Mouse (Mus musculus) midbrain, embryonic 14.5 days (tissue): Measurements from ENCODE around the gene Numa1. TPM values are rescaled to one million over a fixed set of nuclear protein-coding genes. Genes with fewer than 3 reads are reported as not detected.

Experiments used
- ATAC-seq: fragments of 200-750 bp; cut with Nextera tagmentation; 2 replicates; pipeline ENCODE4 v1.8.0; 2017; ENCODE audit warnings: moderate number of reproducible peaks, moderate library complexity; ENCODE audit not compliant: low FRiP score, low TSS enrichment
- DNase-seq: peaks from one replicate; pipeline ENCODE4 v3.0.0-alpha.2; 2015
- H3K27ac ChIP-seq: fragments of 300-500 bp; sonication (generic); replicated peaks from 2 replicates; pipeline ENCODE4 v1.5.1; 2014; ENCODE audit warnings: mild to moderate bottlenecking, low read depth, low read length, moderate library complexity
- H3K27me3 ChIP-seq: fragments of 300-500 bp; sonication (generic); 2 replicates; pipeline ENCODE4 v1.6.1; 2014; ENCODE audit warnings: low read length, control low read depth, mixed read lengths; ENCODE audit not compliant: control insufficient read depth, insufficient read depth
- H3K36me3 ChIP-seq: fragments of 300-500 bp; sonication (generic); 2 replicates; pipeline ENCODE4 v1.6.1; 2014; ENCODE audit warnings: low read length, control low read depth; ENCODE audit not compliant: control insufficient read depth, insufficient read depth
- H3K4me1 ChIP-seq: fragments of 300-500 bp; sonication (generic); 2 replicates; pipeline ENCODE4 v1.6.1; 2014; ENCODE audit warnings: mild to moderate bottlenecking, antibody characterized with exemption, low read length, control low read depth; ENCODE audit not compliant: control insufficient read depth, insufficient read depth
- H3K4me2 ChIP-seq: fragments of 300-500 bp; sonication (generic); 2 replicates; pipeline ENCODE4 v1.6.1; 2014; ENCODE audit warnings: mild to moderate bottlenecking, low read length, moderate library complexity
- H3K4me3 ChIP-seq: fragments of 300-500 bp; sonication (generic); replicated peaks from 2 replicates; pipeline ENCODE4 v1.5.1; 2014; ENCODE audit warnings: low read depth, low read length
- H3K9ac ChIP-seq: fragments of 300-500 bp; sonication (generic); replicated peaks from 2 replicates; pipeline ENCODE4 v1.6.1; 2014; ENCODE audit warnings: mild to moderate bottlenecking, low read length, moderate library complexity
- H3K9me3 ChIP-seq: fragments of 300-500 bp; sonication (generic); 2 replicates; pipeline ENCODE4 v1.6.1; 2016; ENCODE audit warnings: low read length, control low read depth, mixed read lengths; ENCODE audit not compliant: control insufficient read depth
- WGBS: fragments of 180-500 bp; shearing (Covaris S2); extraction: QIAGEN DNeasy Blood & Tissue Kit; methylation state at CpG from one replicate; pipeline ENCODE4 v1.1.7; 2014; 5-methylcytosine and 5-hydroxymethylcytosine counted together
- polyA plus RNA-seq: library from polyadenylated mRNA; unstranded; fragments of >200 nt; fragmentation: Nextera tagmentation; extraction: Ambion mirVana; gene quantifications from 2 replicates; pipeline ENCODE4 v1.2.1, GENCODE M21; 2014

The Numa1 gene
- polyA plus RNA-seq, 1 experiment from 2014 or later: 73.6 TPM

DNA sequence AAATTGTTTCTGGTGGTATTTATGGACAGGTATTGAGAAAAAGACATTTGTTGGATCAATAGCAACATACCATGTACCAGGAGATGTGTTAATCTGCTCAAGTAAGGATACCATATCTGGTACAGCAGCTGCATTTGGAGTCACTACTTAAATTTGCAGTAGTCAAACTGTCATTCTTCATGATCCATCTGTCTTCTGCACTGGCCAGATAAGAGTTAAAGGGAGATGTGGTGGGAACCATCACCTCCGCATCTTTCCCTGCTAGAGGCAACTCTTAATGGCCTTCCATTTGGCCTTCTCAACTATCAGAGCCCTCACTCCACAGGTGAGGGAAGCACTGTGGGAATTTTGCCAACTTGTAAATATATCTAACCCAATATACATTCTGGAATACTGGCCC lies 72.6 kb downstream of the Numa1 start:
- Histone ChIP-seq H3K9ac (no peak overlapping the region), H3K9me3 (no peaks in the 10 kb centered on the region), H3K4me2 (no peak overlapping the region), H3K4me1 (no peaks in the 10 kb centered on the region), H3K36me3 (peaks cover 99% of the 10 kb centered on the region), H3K27me3 (no peaks in the 10 kb centered on the region), H3K4me3 (no peak overlapping the region), H3K27ac (no peak overlapping the region)
- DNase-seq: no peak
- 91% methylated on average over 1 of the region's 1 CpGs for WGBS
- no peak for ATAC-seq

DNA sequence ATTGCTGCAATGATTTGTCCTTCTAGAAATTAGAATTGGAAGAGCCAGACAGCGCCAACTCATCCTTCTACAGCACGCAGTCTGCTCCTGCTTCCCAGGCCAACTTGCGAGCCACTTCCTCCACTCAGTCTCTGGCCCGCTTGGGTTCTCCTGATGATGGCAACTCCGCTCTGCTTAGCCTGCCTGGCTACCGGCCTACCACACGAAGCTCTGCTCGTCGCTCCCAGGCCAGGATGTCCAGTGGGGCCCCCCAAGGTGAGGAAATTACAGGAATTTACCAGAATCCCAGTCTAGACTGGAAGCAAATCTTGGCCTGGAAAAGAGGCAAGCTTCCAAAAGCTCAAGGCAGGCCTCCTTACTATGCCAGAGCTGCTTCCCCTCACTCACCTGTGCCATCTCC lies 77.9 kb downstream of the Numa1 start:
- Histone ChIP-seq H3K27ac (no peak overlapping the region), H3K9me3 (no peaks in the 10 kb centered on the region), H3K4me2 (no peak overlapping the region), H3K9ac (no peak overlapping the region), H3K4me1 (no peaks in the 10 kb centered on the region), H3K4me3 (no peak overlapping the region), H3K27me3 (no peaks in the 10 kb centered on the region), H3K36me3 (peaks cover 99% of the 10 kb centered on the region)
- DNase-seq (no peak), ATAC-seq (no peak)
- WGBS: 92% methylated on average over 9 of the region's 9 CpGs

- H3K4me2 ChIP-seq: no peak overlapping the region
- H3K4me1 ChIP-seq: no peaks in the 10 kb centered on the region
- 87% methylated on average over 8 of the region's 8 CpGs for WGBS
- no peak overlapping the region for H3K27ac ChIP-seq
- no peak overlapping the region for H3K9ac ChIP-seq
- H3K36me3 ChIP-seq: peaks cover 98% of the 10 kb centered on the region
- ATAC-seq: no peak
- no peak overlapping the region for H3K4me3 ChIP-seq
- no peak for DNase-seq
- no peaks in the 10 kb centered on the region for H3K9me3 ChIP-seq
- no peaks in the 10 kb centered on the region for H3K27me3 ChIP-seq
Observed at GRCm38 (mm10) chr7:102013416-102013815, 79.5 kb downstream of the Numa1 start.

DNA sequence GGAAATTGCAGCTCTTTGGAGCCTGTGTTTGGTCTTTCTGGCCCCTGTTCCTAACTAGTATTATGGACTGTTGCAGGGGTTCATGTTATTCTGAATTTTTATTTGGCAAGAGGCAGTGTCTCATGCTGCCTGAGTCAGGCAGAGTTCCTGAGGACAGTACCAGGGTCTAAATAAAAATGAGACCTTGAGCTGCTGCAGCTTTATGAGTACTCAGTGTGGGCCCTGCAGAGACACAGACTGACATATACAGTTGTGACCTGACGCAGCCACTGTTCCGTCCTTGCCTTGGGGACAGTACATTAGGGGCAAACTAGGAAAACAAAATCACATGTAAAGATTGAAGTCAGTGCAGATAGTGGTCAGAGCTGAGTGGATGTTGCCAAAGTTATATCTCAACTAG lies 81.1 kb downstream of the Numa1 start:
- Histone ChIP-seq H3K36me3 (peaks cover 97% of the 10 kb centered on the region), H3K4me1 (no peaks in the 10 kb centered on the region), H3K27ac (no peak overlapping the region), H3K4me2 (no peak overlapping the region), H3K4me3 (no peak overlapping the region), H3K9ac (no peak overlapping the region), H3K27me3 (no peaks in the 10 kb centered on the region), H3K9me3 (no peaks in the 10 kb centered on the region)
- 89% methylated on average over 2 of the region's 2 CpGs for WGBS
- DNase-seq (no peak), ATAC-seq (no peak)

DNA sequence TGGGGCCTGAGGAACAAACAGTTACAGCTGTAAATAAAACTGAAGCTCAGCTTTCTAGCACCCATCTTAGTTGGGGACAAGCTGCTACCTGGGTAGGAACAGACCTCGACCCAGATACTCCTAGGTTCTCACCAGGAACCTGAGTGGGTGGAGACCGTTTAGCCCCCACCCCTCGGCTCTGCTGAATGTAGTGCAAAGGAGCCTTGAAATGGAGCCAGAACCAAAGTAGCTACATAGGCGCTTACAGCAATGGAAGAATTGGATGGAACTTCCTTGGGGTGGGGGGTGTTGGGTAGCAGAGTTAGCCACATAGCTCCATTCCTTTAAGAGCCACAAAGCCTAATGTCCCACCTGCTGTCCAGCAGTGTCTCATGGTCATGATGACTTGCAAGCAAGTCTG lies 83.0 kb downstream of the Numa1 start:
- H3K27me3 ChIP-seq: no peaks in the 10 kb centered on the region
- H3K4me2 ChIP-seq: no peak overlapping the region
- H3K9ac ChIP-seq: no peak overlapping the region
- no peak overlapping the region for H3K27ac ChIP-seq
- ATAC-seq (no peak), DNase-seq (no peak)
- H3K9me3 ChIP-seq: no peaks in the 10 kb centered on the region
- peaks cover 91% of the 10 kb centered on the region for H3K36me3 ChIP-seq
- no peak overlapping the region for H3K4me3 ChIP-seq
- WGBS: 91% methylated on average over 4 of the region's 4 CpGs
- H3K4me1 ChIP-seq: no peaks in the 10 kb centered on the region

- no peak for ATAC-seq
- no peaks in the 10 kb centered on the region for H3K27me3 ChIP-seq
- no peak overlapping the region for H3K4me3 ChIP-seq
- DNase-seq: no peak
- H3K9me3 ChIP-seq: no peaks in the 10 kb centered on the region
- no peak overlapping the region for H3K4me2 ChIP-seq
- H3K4me1 ChIP-seq: no peaks in the 10 kb centered on the region
- H3K36me3 ChIP-seq: peaks cover 91% of the 10 kb centered on the region
- 89% methylated on average over 5 of the region's 5 CpGs for WGBS
- H3K9ac ChIP-seq: no peak overlapping the region
- H3K27ac ChIP-seq: no peak overlapping the region
Observed at GRCm38 (mm10) chr7:102017452-102017851, 83.5 kb downstream of the Numa1 start.

GRCm38 (mm10) chr7:102018034-102018433 lies 84.1 kb downstream of the Numa1 start:
- whole genome bisulfite sequencing: 84% methylated on average over 7 of the region's 7 CpGs
- Histone ChIP-seq H3K4me3 (no peak overlapping the region), H3K4me1 (no peaks in the 10 kb centered on the region), H3K9ac (no peak overlapping the region), H3K36me3 (peaks cover 91% of the 10 kb centered on the region), H3K27me3 (no peaks in the 10 kb centered on the region), H3K27ac (no peak overlapping the region), H3K9me3 (no peaks in the 10 kb centered on the region), H3K4me2 (no peak overlapping the region)
- ATAC-seq (no peak), DNase-seq (no peak)

GRCm38 (mm10) chr7:102018590-102018989 lies 84.7 kb downstream of the Numa1 start, which contains the start of gene Il18bp:
Il18bp (minus strand) TSS chr7:102018690.
- Histone ChIP-seq H3K9me3 (no peaks in the 10 kb centered on the region), H3K4me2 (no peak within 1 kb of the TSS), H3K27ac (no peak within 1 kb of the TSS), H3K9ac (no peak within 1 kb of the TSS), H3K27me3 (no peaks in the 10 kb centered on the region), H3K4me3 (no peak within 1 kb of the TSS), H3K36me3 (peaks cover 91% of the 10 kb centered on the region), H3K4me1 (no peaks in the 10 kb centered on the region)
- WGBS: 93% methylated on average over 3 of the region's 3 CpGs
- no peak for DNase-seq
- no peak for ATAC-seq

GRCm38 (mm10) chr7:102019362-102019761 lies 85.5 kb downstream of the Numa1 start:
- ATAC-seq (no peak), DNase-seq (no peak)
- WGBS: 73% methylated on average over 3 of the region's 3 CpGs
- Histone ChIP-seq H3K9me3 (no peaks in the 10 kb centered on the region), H3K9ac (no peak overlapping the region), H3K4me1 (no peaks in the 10 kb centered on the region), H3K4me3 (no peak overlapping the region), H3K36me3 (peaks cover 89% of the 10 kb centered on the region), H3K27me3 (no peaks in the 10 kb centered on the region), H3K27ac (no peak overlapping the region), H3K4me2 (no peak overlapping the region)
